Mouse (Mus musculus) stomach, postnatal 0 days (tissue): ENCODE measurements around the gene Arpc2.

Experiments used
- CTCF ChIP-seq: IDR thresholded peaks from 2 replicates; pipeline ENCODE4 v1.5.1; 2016; ENCODE audit warnings: antibody characterized with exemption, low read depth, mild to moderate bottlenecking, moderate library complexity
- EP300 ChIP-seq: optimal IDR thresholded peaks from 2 replicates; pipeline ENCODE3; 2016; ENCODE audit warnings: antibody characterized with exemption

DNA sequence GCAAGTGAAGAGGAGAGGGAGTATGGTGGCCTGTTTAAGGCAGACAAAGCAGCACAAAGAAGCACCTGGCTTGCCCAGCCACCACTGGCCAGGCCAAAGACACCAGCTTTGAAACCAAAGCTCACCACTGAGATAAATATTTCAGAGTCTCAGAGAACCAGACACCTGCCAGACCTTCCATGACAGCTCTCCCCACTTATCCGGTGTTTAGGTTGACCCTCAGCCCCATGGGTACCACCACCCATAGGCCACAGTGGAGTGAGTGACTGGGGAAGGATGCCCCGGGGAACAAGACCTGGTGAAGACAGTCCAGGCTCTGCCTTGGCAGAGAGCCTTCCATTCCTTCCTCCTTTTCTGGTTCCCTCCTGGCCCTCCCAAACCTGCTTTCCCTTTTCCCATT is 67.0 kb downstream of the Arpc2 start:
- no peak for TF ChIP-seq CTCF
- TF ChIP-seq EP300, result no peak
